Mouse (Mus musculus): Measurements from ENCODE around the gene Slfn5. TPM values are rescaled to one million over a fixed set of nuclear protein-coding genes. Genes with fewer than 3 reads are reported as not detected.
"Not testable (repeated sequence)": the region's sequence is repeated elsewhere in the genome, so short reads cannot be mapped to it uniquely, and the experiment has no call there.

The Slfn5 gene
- total RNA-seq, 2 experiments from 2014 or later, result 70.4 to 70.6 TPM

- no peak for DNase-seq
- intact Hi-C loops (cut with DNase I), result no loop called here
Measured at GRCm38 (mm10) chr11:82943336-82943735, 7.8 kb upstream of the Slfn5 start.

GRCm38 (mm10) chr11:82945636-82946035, 5.5 kb upstream of the Slfn5 start:
- DNase-seq, result no peak
- intact Hi-C loops (cut with DNase I), result no loop called here

GRCm38 (mm10) chr11:82947457-82947856, 3.7 kb upstream of the Slfn5 start:
- DNase-seq, result no peak
- intact Hi-C loops (cut with DNase I), result no loop called here

GRCm38 (mm10) chr11:82949036-82949435, 2.1 kb upstream of the Slfn5 start:
- intact Hi-C loops (cut with DNase I), result no loop called here

GRCm38 (mm10) chr11:82951865-82952611, 889 bp downstream of the Slfn5 start:
- intact Hi-C loops (cut with DNase I), result no loop called here
- DNase-seq, result peak; percentile 80 to 82

More at GRCm38 (mm10) chr11:82949036-82949435, 2.1 kb upstream of the Slfn5 start:
- no peak for DNase-seq

- DNase-seq, result peak; percentile 45 to 47
- intact Hi-C loops (cut with DNase I), result no loop called here
Measured at GRCm38 (mm10) chr11:82952612-82953542, 1.7 kb downstream of the Slfn5 start.

- intact Hi-C loops (cut with DNase I), result no loop called here
- no peak for DNase-seq
Measured at GRCm38 (mm10) chr11:82954631-82955030, 3.5 kb downstream of the Slfn5 start.

- DNase-seq, result no peak
- intact Hi-C loops (cut with DNase I), result no loop called here
Measured at GRCm38 (mm10) chr11:82956925-82957324, 5.8 kb downstream of the Slfn5 start.

- DNase-seq, result peak; percentile 65 to 75
- intact Hi-C loops (cut with DNase I), result loop anchor here (1.0 to 2.0 kb wide), 2 partner anchors 25 to 44 kb away; no protein-coding TSS in a partner anchor
Measured at GRCm38 (mm10) chr11:82959613-82960012, 8.5 kb downstream of the Slfn5 start.

GRCm38 (mm10) chr11:82961743-82962142, 10.6 kb downstream of the Slfn5 start:
- intact Hi-C loops (cut with DNase I), result no loop called here
- no peak for DNase-seq

GRCm38 (mm10) chr11:82962215-82962614, 11.1 kb downstream of the Slfn5 start:
- no peak for DNase-seq
- intact Hi-C loops (cut with DNase I), result no loop called here

GRCm38 (mm10) chr11:82970712-82971589, 19.8 kb downstream of the Slfn5 start:
- intact Hi-C loops (cut with DNase I), result loop anchor here (5.0 kb wide), 1 partner anchor 71 kb away; no protein-coding TSS in a partner anchor
- DNase-seq, result peak in 1 of 2 experiments; percentile 55

GRCm38 (mm10) chr11:82971590-82971974, 20.4 kb downstream of the Slfn5 start:
- DNase-seq, result no peak
- intact Hi-C loops (cut with DNase I), result loop anchor here (5.0 kb wide), 1 partner anchor 71 kb away; no protein-coding TSS in a partner anchor

GRCm38 (mm10) chr11:82973916-82974315, 22.8 kb downstream of the Slfn5 start:
- DNase-seq, result peak; percentile 22 to 35
- intact Hi-C loops (cut with DNase I), result loop anchor here (5.0 kb wide), 1 partner anchor 68 kb away; no protein-coding TSS in a partner anchor

GRCm38 (mm10) chr11:82982409-82982808, 31.3 kb downstream of the Slfn5 start:
- intact Hi-C loops (cut with DNase I), result loop anchor here (2.0 kb wide), 1 partner anchor 46 kb away; no protein-coding TSS in a partner anchor
- not testable (repeated sequence) for DNase-seq

GRCm38 (mm10) chr11:82983193-82983592, 32.0 kb downstream of the Slfn5 start:
- intact Hi-C loops (cut with DNase I), result loop anchor here (2.0 kb wide), 1 partner anchor 46 kb away; no protein-coding TSS in a partner anchor
- DNase-seq, result no peak

GRCm38 (mm10) chr11:82987621-82988020, 36.5 kb downstream of the Slfn5 start:
- intact Hi-C loops (cut with DNase I), result no loop called here
- DNase-seq, result no peak

- intact Hi-C loops (cut with DNase I), result no loop called here
Measured at GRCm38 (mm10) chr11:82989357-82989756, 38.2 kb downstream of the Slfn5 start.

GRCm38 (mm10) chr11:82990612-82991385, 39.6 kb downstream of the Slfn5 start:
- intact Hi-C loops (cut with DNase I), result not testable (repeated sequence)
- DNase-seq, result peak; percentile 53 to 62

More at GRCm38 (mm10) chr11:82989357-82989756, 38.2 kb downstream of the Slfn5 start:
- peak in 1 of 2 experiments; percentile 6 for DNase-seq
